Mouse (Mus musculus) intestine, embryonic 16.5 days (tissue): ENCODE results near the gene Crocc. TPM values are rescaled to one million over a fixed set of nuclear protein-coding genes. Genes with fewer than 3 reads are reported as not detected.
A peak's percentile ranks its signal among the peaks of the same experiment; 100 is the strongest.

Experiments used
- ATAC-seq: fragments of 200-750 bp; cut with Nextera tagmentation; 2 replicates; pipeline ENCODE4 v1.8.0; 2017; ENCODE audit warnings: moderate TSS enrichment, moderate library complexity
- H3K27ac ChIP-seq: fragments of 300-500 bp; sonication (generic); 2 replicates; pipeline ENCODE4 v1.5.1; 2014; ENCODE audit warnings: mild to moderate bottlenecking, low read length
- H3K27me3 ChIP-seq: fragments of 300-500 bp; sonication (generic); replicated peaks from 2 replicates; pipeline ENCODE4 v1.6.1; 2014; ENCODE audit warnings: low read length, control low read depth, mixed read lengths; ENCODE audit not compliant: control insufficient read depth, insufficient read depth
- H3K36me3 ChIP-seq: fragments of 300-500 bp; sonication (generic); 2 replicates; pipeline ENCODE4 v1.6.1; 2014; ENCODE audit warnings: low read length, control low read depth; ENCODE audit not compliant: control insufficient read depth, insufficient read depth
- H3K4me1 ChIP-seq: fragments of 300-500 bp; sonication (generic); 2 replicates; pipeline ENCODE4 v1.6.1; 2014; ENCODE audit warnings: low read length, control low read depth, mixed read lengths; ENCODE audit not compliant: control insufficient read depth, insufficient read depth
- H3K4me2 ChIP-seq: fragments of 300-500 bp; sonication (generic); 2 replicates; pipeline ENCODE4 v1.6.1; 2014; ENCODE audit warnings: low read depth, low read length, control low read depth
- H3K4me3 ChIP-seq: fragments of 300-500 bp; sonication (generic); 2 replicates; pipeline ENCODE4 v1.5.1; 2014; ENCODE audit warnings: mild to moderate bottlenecking, low read length
- H3K9ac ChIP-seq: fragments of 300-500 bp; sonication (generic); 2 replicates; pipeline ENCODE4 v1.6.1; 2014; ENCODE audit warnings: low read depth, low read length
- H3K9me3 ChIP-seq: fragments of 300-500 bp; sonication (generic); 2 replicates; pipeline ENCODE4 v1.6.1; 2016; ENCODE audit warnings: low read length, control low read depth; ENCODE audit not compliant: control insufficient read depth
- WGBS: fragments of 180-500 bp; shearing (Covaris S2); extraction: QIAGEN DNeasy Blood & Tissue Kit; methylation state at CpG from one replicate; pipeline ENCODE4 v1.1.7; 2014; 5-methylcytosine and 5-hydroxymethylcytosine counted together
- polyA plus RNA-seq: library from polyadenylated mRNA; unstranded; fragments of >200 nt; fragmentation: Nextera tagmentation; extraction: Ambion mirVana; gene quantifications from 2 replicates; pipeline ENCODE4 v1.2.1, GENCODE M21; 2015

Gene Crocc
- polyA plus RNA-seq, 1 experiment from 2014 or later = 3.5 TPM

- H3K4me1 ChIP-seq = peaks cover 16% of the 10 kb centered on the region
- H3K9me3 ChIP-seq = no peaks in the 10 kb centered on the region
- 91% methylated on average over 11 of the region's 11 CpGs for WGBS
- peaks cover 4% of the 10 kb centered on the region; the same call in 1 of the 2 replicates for H3K36me3 ChIP-seq
- no peak overlapping the region for H3K4me3 ChIP-seq
- H3K27ac ChIP-seq = no peak overlapping the region
- no peaks in the 10 kb centered on the region for H3K27me3 ChIP-seq
- ATAC-seq = no peak
- H3K9ac ChIP-seq = no peak overlapping the region
- no peak overlapping the region for H3K4me2 ChIP-seq
These were observed 45.5 kb downstream of the Crocc start for GRCm38 (mm10) chr4:141014856-141015255.

- H3K9me3 ChIP-seq = no peaks in the 10 kb centered on the region
- no peak overlapping the region for H3K4me2 ChIP-seq
- peaks cover 4% of the 10 kb centered on the region; the same call in 1 of the 2 replicates for H3K36me3 ChIP-seq
- peaks cover 13% of the 10 kb centered on the region for H3K4me1 ChIP-seq
- H3K27me3 ChIP-seq = no peaks in the 10 kb centered on the region
- no peak overlapping the region for H3K9ac ChIP-seq
- H3K27ac ChIP-seq = no peak overlapping the region
- no peak overlapping the region for H3K4me3 ChIP-seq
- no peak for ATAC-seq
- WGBS = 75% methylated on average over 8 of the region's 8 CpGs
These were observed 46.2 kb downstream of the Crocc start for GRCm38 (mm10) chr4:141014114-141014513.

- no peaks in the 10 kb centered on the region for H3K9me3 ChIP-seq
These were observed 47.8 kb downstream of the Crocc start for GRCm38 (mm10) chr4:141012558-141012957.

GRCm38 (mm10) chr4:141011556-141012328 is 48.6 kb downstream of the Crocc start:
- Histone ChIP-seq H3K36me3 (peaks cover 9% of the 10 kb centered on the region), H3K4me2 (peak overlapping the region; percentile 62), H3K4me3 (peak overlapping the region; percentile 56), H3K4me1 (peaks cover 13% of the 10 kb centered on the region), H3K9ac (peak overlapping the region; percentile 75), H3K9me3 (no peaks in the 10 kb centered on the region), H3K27me3 (no peaks in the 10 kb centered on the region), H3K27ac (peak overlapping the region; percentile 74)
- 47% methylated on average over 14 of the region's 14 CpGs for WGBS
- peak; percentile 14; the same call in 1 of the 2 replicates for ATAC-seq

More at GRCm38 (mm10) chr4:141012558-141012957, 47.8 kb downstream of the Crocc start:
- H3K4me1 ChIP-seq = peaks cover 13% of the 10 kb centered on the region
- WGBS = 72% methylated on average over 10 of the region's 10 CpGs
- no peak for ATAC-seq
- H3K4me3 ChIP-seq = peak overlapping the region; percentile 11; the same call in 1 of the 2 replicates
- no peak overlapping the region for H3K27ac ChIP-seq
- H3K9ac ChIP-seq = no peak overlapping the region; the same call in 1 of the 2 replicates
- no peaks in the 10 kb centered on the region for H3K27me3 ChIP-seq
- H3K4me2 ChIP-seq = 0 out of 2 replicates have a peak overlapping the region, but pooled peaks have one; percentile 62
- H3K36me3 ChIP-seq = peaks cover 4% of the 10 kb centered on the region; the same call in 1 of the 2 replicates

GRCm38 (mm10) chr4:141010941-141011429 is 49.4 kb downstream of the Crocc start:
- Histone ChIP-seq H3K27me3 (no peaks in the 10 kb centered on the region), H3K9ac (peak overlapping the region; percentile 75), H3K9me3 (no peaks in the 10 kb centered on the region), H3K4me1 (peaks cover 13% of the 10 kb centered on the region), H3K4me2 (peak overlapping the region; percentile 62), H3K4me3 (peak overlapping the region; percentile 56), H3K27ac (peak overlapping the region; percentile 74), H3K36me3 (peaks cover 14% of the 10 kb centered on the region)
- 4% methylated on average over 17 of the region's 17 CpGs for WGBS
- peak; percentile 56 for ATAC-seq

GRCm38 (mm10) chr4:141010526-141010925 is 49.8 kb downstream of the Crocc start:
- peak overlapping the region; percentile 74 for H3K27ac ChIP-seq
- H3K9ac ChIP-seq = peak overlapping the region; percentile 75
- H3K36me3 ChIP-seq = peaks cover 14% of the 10 kb centered on the region
- H3K9me3 ChIP-seq = no peaks in the 10 kb centered on the region
- under 1% methylated on average over 26 of the region's 26 CpGs for WGBS
- H3K4me2 ChIP-seq = peak overlapping the region; percentile 62
- H3K27me3 ChIP-seq = no peaks in the 10 kb centered on the region
- H3K4me3 ChIP-seq = peak overlapping the region; percentile 56
- peak; percentile 78 for ATAC-seq
- H3K4me1 ChIP-seq = peaks cover 13% of the 10 kb centered on the region

- ATAC-seq = no peak
- H3K9me3 ChIP-seq = no peaks in the 10 kb centered on the region
- H3K27ac ChIP-seq = peak within 1 kb of the TSS; percentile 74
- H3K36me3 ChIP-seq = peaks cover 14% of the 10 kb centered on the region
- H3K4me3 ChIP-seq = peak within 1 kb of the TSS; percentile 56
- peak within 1 kb of the TSS; percentile 62 for H3K4me2 ChIP-seq
- WGBS = 20% methylated on average over 7 of the region's 7 CpGs
- no peaks in the 10 kb centered on the region for H3K27me3 ChIP-seq
- H3K4me1 ChIP-seq = peaks cover 13% of the 10 kb centered on the region
- peak within 1 kb of the TSS; percentile 75 for H3K9ac ChIP-seq
These were observed 50.2 kb downstream of the Crocc start, which contains the start of gene Mfap2 for GRCm38 (mm10) chr4:141010118-141010517. TSS of gene Mfap2 (plus strand) at chr4:141010418.

- Histone ChIP-seq H3K4me3 (no peak overlapping the region), H3K27me3 (no peaks in the 10 kb centered on the region), H3K9me3 (no peaks in the 10 kb centered on the region), H3K36me3 (peaks cover 10% of the 10 kb centered on the region), H3K27ac (no peak overlapping the region), H3K4me1 (peaks cover 13% of the 10 kb centered on the region), H3K9ac (no peak overlapping the region), H3K4me2 (no peak overlapping the region)
- 87% methylated on average over 8 of the region's 8 CpGs for WGBS
- no peak for ATAC-seq
These were observed 52.3 kb downstream of the Crocc start for GRCm38 (mm10) chr4:141008028-141008427.

GRCm38 (mm10) chr4:141005983-141006382 is 54.4 kb downstream of the Crocc start:
- no peak for ATAC-seq
- Histone ChIP-seq H3K9ac (no peak overlapping the region), H3K27me3 (no peaks in the 10 kb centered on the region), H3K36me3 (peaks cover 10% of the 10 kb centered on the region), H3K4me3 (no peak overlapping the region), H3K4me2 (no peak overlapping the region), H3K27ac (no peak overlapping the region), H3K9me3 (no peaks in the 10 kb centered on the region), H3K4me1 (no peaks in the 10 kb centered on the region)
- WGBS = 82% methylated on average over 13 of the region's 13 CpGs
